Mouse (Mus musculus) adrenal gland, adult (tissue): Measurements from ENCODE around the gene Slc25a5.
A peak's percentile ranks its signal among the peaks of the same experiment; 100 is the strongest.

Experiments used
- DNase-seq, 2 experiments: peaks; one replicate each; pipeline ENCODE4 v3.0.0; 2022 to 2023; ENCODE audit warnings: low spot score in 1 of 2; ENCODE audit not compliant: inconsistent age in 2 of 2

Slc25a5 gene

DNA sequence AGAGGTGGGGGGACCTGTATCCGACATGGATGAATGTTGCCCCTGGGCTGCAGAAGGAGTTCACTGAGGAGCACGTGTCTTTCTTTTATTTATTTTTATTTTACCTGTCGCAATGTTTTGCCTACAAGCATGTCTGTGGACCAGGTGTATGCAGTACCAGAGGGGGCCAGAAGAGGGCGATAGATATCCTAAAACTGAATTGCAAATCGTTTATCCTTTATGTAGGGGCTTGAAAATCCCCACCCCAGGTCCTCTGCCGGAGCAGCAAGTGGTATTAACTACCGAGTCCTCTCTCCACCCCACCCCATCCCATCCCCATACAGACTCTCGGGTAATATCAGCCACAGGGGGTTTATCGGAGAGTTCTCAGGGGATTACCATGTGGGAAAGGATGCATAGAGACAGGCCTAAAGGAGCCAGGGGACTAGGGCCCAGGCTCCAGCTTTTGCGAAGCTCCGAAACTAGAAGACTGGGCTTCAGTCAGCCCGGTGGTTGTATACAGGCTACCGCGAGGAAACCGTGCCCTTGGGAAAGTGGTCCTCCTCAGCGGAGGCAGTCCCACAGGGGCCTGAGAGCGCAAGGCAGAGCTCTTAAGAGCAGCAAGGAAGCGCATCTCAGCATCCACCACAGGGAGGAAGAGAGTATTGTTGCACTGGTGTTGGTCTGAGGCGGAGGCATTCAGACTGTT, 38.1 kb downstream of the Slc25a5 start:
- DNase-seq, result peak; percentile 50 to 90

DNA sequence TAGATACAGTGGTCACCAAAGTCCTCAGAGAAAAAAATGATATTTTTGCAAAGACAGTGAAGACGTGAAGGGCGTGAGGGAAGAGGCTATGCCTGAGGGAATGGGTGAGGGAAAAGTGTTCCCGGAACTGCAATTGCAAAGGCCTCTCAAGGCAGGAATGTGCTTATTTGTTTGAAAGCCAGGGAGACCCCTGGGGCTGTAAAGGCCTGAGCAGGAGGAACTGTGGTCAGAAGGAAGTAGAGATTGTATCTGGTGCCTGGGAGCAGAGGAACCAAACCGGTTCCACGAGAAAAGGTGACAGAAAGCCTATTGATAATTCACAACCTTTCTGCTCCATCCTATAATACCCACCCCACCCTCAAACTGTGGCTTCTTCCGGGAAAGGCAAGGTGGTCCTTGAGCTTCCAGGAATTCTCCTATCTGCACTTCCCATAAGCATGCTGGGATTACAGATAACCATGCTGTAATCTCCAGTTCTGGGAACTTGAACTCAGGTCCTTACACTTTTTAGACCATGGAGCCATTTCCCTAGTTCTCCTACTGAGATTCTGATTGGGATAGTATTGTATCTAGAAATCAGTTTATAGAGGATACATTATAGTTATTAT, 41.7 kb downstream of the Slc25a5 start:
- no peak for DNase-seq

DNA sequence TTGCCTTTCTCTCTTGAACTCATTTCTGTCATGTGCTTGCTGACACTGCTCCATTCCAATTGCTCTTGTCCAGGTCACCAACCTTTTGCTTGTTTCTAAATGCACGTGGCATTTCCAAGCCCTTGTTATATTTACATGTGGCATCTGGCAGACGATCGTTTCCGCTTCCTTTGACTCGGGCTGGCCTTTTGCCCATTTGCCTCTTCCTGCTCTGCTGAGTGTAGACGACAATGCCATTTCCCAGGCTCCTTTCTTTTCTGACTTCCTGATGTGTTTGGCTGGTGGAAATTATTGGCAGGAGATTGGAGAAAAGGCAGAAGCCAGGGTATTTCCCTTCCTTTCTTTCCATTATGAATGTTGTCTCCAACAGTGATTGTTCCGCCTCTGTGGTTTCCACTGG, 43.9 kb downstream of the Slc25a5 start:
- peak; percentile 35 to 57 for DNase-seq

DNA sequence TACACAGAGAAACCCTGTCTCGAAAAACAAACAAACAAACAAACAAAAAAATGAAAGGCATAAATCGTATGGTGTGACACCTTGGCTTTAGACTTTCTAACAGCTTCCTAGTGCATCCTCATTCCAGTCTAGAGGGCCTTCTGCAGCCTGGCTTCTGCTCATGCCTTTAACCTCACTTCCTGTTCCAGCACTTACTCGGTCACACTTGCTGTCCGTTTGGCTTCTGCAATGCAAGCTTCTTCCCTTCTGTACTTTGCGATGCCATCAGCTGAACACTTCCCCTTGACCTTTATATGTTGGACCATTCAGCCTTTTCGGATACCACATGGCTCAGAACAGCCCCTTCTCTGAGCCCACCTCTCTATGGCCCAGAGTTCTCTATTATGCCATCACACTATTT, 46.2 kb downstream of the Slc25a5 start:
- no peak for DNase-seq

- DNase-seq, result peak in 1 of 2 experiments; percentile 74
Measured at GRCm38 (mm10) chrX:36843346-36843990, 48.0 kb downstream of the Slc25a5 start.

DNA sequence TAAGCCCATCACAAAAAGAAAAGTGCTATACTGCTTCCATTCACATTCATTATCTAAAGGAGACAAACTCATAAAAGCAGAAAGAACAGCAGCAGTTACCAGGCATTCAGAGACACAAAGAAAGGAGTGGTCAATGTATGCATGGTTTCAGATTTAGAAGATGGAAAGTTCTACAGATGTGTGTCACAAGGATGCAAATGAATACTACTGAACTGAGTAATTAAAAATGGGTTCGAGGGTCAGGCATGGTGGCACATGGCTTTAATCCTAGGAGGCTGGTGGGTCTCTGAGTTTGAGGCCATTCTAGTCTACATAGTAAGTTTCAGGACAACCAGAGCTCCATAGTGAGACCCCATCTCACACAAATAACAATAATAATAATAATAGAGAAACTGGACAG, 51.7 kb downstream of the Slc25a5 start:
- no peak for DNase-seq
